Mouse (Mus musculus): ENCODE measurements at regions not wholly inside any gene's neighbourhood (a gene's known extent, or its start where the extent isn't known, plus 50 kb on each side); places are given as distances from the start of the nearest gene placed in this dataset.

- TF ChIP-seq EP300 (IDR thresholded peaks at IDR 0.05) (no peak), CTCF (IDR thresholded peaks at IDR 0.05) (no peak)
Measured at GRCm38 (mm10) chr4:106018936-106019335, 229.3 kb downstream of the Gm12728 start.
